In genomic region chr9:95055843-95056242, GRCm38 (mm10) we compare ENCODE assay signal across 26 mouse cellular contexts.
"Had no signal": no experiment of that assay in that cellular context is flagged by ENCODE, and none has a peak within 500 bp of the region (broad histone marks: within the 10 kb centered on the region; RNA-seq: fewer than 3 reads in every experiment).

No protein-coding gene starts in this region.

- H3K9me3 ChIP-seq: heart, embryonic 13.5 days; heart, embryonic 15.5 days; hindbrain, embryonic 13.5 days; hindbrain, embryonic 15.5 days; kidney, embryonic 15.5 days; limb, embryonic 13.5 days; limb, embryonic 15.5 days; liver, embryonic 12.5 days had no signal

- H3K4me2 ChIP-seq: heart, embryonic 11.5 days; heart, embryonic 13.5 days; heart, embryonic 15.5 days; hindbrain, embryonic 13.5 days; hindbrain, embryonic 15.5 days; kidney, embryonic 15.5 days; limb, embryonic 13.5 days; limb, embryonic 15.5 days; liver, embryonic 12.5 days had no signal

- H3K9ac ChIP-seq: heart, embryonic 13.5 days; heart, embryonic 15.5 days; hindbrain, embryonic 13.5 days; hindbrain, embryonic 15.5 days; kidney, embryonic 15.5 days; limb, embryonic 13.5 days; limb, embryonic 15.5 days; liver, embryonic 12.5 days; liver, embryonic 14.5 days had no signal

- DNase-seq: gastrocnemius, postnatal 14 days; gastrocnemius, postnatal 36 days; heart, adult 2 months; heart, postnatal 14 days; heart, postnatal 36 days; kidney, adult 11 months; kidney, adult 2 months; kidney, adult 9 months; kidney, postnatal 14 days; kidney, postnatal 36 days; layer of hippocampus, adult 9-11 months; layer of hippocampus, postnatal 36 days; left cerebral cortex, postnatal 4 days had no signal

- H3K36me3 ChIP-seq: heart, embryonic 13.5 days; heart, embryonic 15.5 days; hindbrain, embryonic 13.5 days; hindbrain, embryonic 15.5 days; kidney, embryonic 15.5 days; limb, embryonic 13.5 days; limb, embryonic 15.5 days; liver, embryonic 12.5 days had no signal

- H3K4me3 ChIP-seq: heart, adult 2 months; heart, embryonic 13.5 days; heart, embryonic 15.5 days; hindbrain, embryonic 13.5 days; hindbrain, embryonic 15.5 days; kidney, embryonic 15.5 days; limb, embryonic 13.5 days; limb, embryonic 15.5 days; liver, embryonic 12.5 days had no signal

- ATAC-seq: hindbrain, postnatal 0 days; intestine, embryonic 16.5 days; liver, embryonic 12.5 days had no signal

- H3K4me1 ChIP-seq: heart, embryonic 13.5 days; heart, embryonic 15.5 days; hindbrain, embryonic 13.5 days; hindbrain, embryonic 15.5 days; kidney, embryonic 15.5 days; limb, embryonic 13.5 days; limb, embryonic 15.5 days; liver, embryonic 12.5 days had no signal

- H3K27ac ChIP-seq: heart, adult 2 months; heart, embryonic 13.5 days; heart, embryonic 15.5 days; hindbrain, embryonic 13.5 days; hindbrain, embryonic 15.5 days; hindbrain, postnatal 0 days; kidney, embryonic 15.5 days; kidney, postnatal 0 days; limb, embryonic 13.5 days; limb, embryonic 15.5 days; liver, embryonic 12.5 days; liver, embryonic 14.5 days had no signal

- H3K27me3 ChIP-seq: heart, embryonic 13.5 days; heart, embryonic 15.5 days; hindbrain, embryonic 13.5 days; hindbrain, embryonic 15.5 days; kidney, embryonic 15.5 days; limb, embryonic 13.5 days; limb, embryonic 15.5 days; liver, embryonic 12.5 days had no signal
